Comparison of ENCODE assay signal across 9 mouse cellular contexts in genomic region chr6:101482635-101483465, GRCm38 (mm10).
A peak's percentile ranks its signal among the peaks of the same experiment; 100 is the strongest.
DNase-seq lines count a peak whose midpoint lies in the region; ATAC-seq and TF ChIP-seq lines count a peak whose summit lies in the region.
"Had no signal": no experiment of that assay in that cellular context is flagged by ENCODE, and none has a peak within 500 bp of the region (broad histone marks: within the 10 kb centered on the region; RNA-seq: fewer than 3 reads in every experiment).

No protein-coding gene starts in this region.

- no peak for ATAC-seq in kidney, embryonic 15.5 days (replicated peaks; ENCODE audit: low FRiP score)
- peak; percentile 68 for ATAC-seq in forebrain, embryonic 16.5 days
- ATAC-seq in lung, postnatal 0 days: no peak
- ATAC-seq in liver, embryonic 11.5 days (replicated peaks; ENCODE audit: low FRiP score): no peak

- TF ChIP-seq CTCF in lung, postnatal 0 days (IDR thresholded peaks at IDR 0.05): no peak

- DNase-seq in kidney, adult 11 months: no peak
- DNase-seq in adrenal gland, postnatal 14 days: peak; percentile 47
- peak; percentile 29 for DNase-seq in heart, postnatal 4 days
- peak; percentile 12 for DNase-seq in lung, postnatal 0 days (ENCODE audit: low spot score)
- DNase-seq in yolk sac, embryonic 10.5 days (ENCODE audit: low spot score): peak; percentile 39
- no peak for DNase-seq in liver, embryonic 11.5 days (ENCODE audit: low spot score)

- H3K9ac ChIP-seq in kidney, embryonic 15.5 days: no peak overlapping the region
- no peak overlapping the region for H3K9ac ChIP-seq in forebrain, embryonic 16.5 days (replicated peaks; ENCODE audit: low read depth, low read length)
- no peak overlapping the region for H3K9ac ChIP-seq in lung, postnatal 0 days (replicated peaks; ENCODE audit: low read depth)
- no peak overlapping the region for H3K9ac ChIP-seq in liver, embryonic 11.5 days (ENCODE audit: low read depth, low read length)
- H3K9ac ChIP-seq: neural tube, embryonic 12.5 days had no signal

- no peak overlapping the region for H3K4me2 ChIP-seq in kidney, embryonic 15.5 days
- H3K4me2 ChIP-seq in forebrain, embryonic 16.5 days (ENCODE audit: low read length): no peak overlapping the region
- H3K4me2 ChIP-seq in lung, postnatal 0 days (replicated peaks; ENCODE audit: low read depth, low read length): no peak overlapping the region
- no peak overlapping the region for H3K4me2 ChIP-seq in liver, embryonic 11.5 days
- H3K4me2 ChIP-seq: neural tube, embryonic 12.5 days had no signal

- no peaks in the 10 kb centered on the region for H3K9me3 ChIP-seq in kidney, embryonic 15.5 days (replicated peaks)
- no peaks in the 10 kb centered on the region for H3K9me3 ChIP-seq in forebrain, embryonic 16.5 days (ENCODE audit: control insufficient read depth, low read length)
- no peaks in the 10 kb centered on the region for H3K9me3 ChIP-seq in lung, postnatal 0 days (ENCODE audit: low read length)
- H3K9me3 ChIP-seq in liver, embryonic 11.5 days (ENCODE audit: control insufficient read depth, low read length): no peaks in the 10 kb centered on the region
- H3K9me3 ChIP-seq: neural tube, embryonic 12.5 days had no signal

- no peak overlapping the region for H3K4me3 ChIP-seq in kidney, embryonic 15.5 days (replicated peaks)
- no peak overlapping the region for H3K4me3 ChIP-seq in forebrain, embryonic 16.5 days (replicated peaks; ENCODE audit: low read length)
- no peak overlapping the region for H3K4me3 ChIP-seq in lung, postnatal 0 days (ENCODE audit: low read depth, low read length)
- no peak overlapping the region for H3K4me3 ChIP-seq in liver, embryonic 11.5 days (ENCODE audit: low read depth, low read length)
- H3K4me3 ChIP-seq: neural tube, embryonic 12.5 days had no signal

- no peak for TF ChIP-seq EP300 in lung, postnatal 0 days (IDR thresholded peaks at IDR 0.05)

- H3K27me3 ChIP-seq in kidney, embryonic 15.5 days: no peaks in the 10 kb centered on the region
- no peaks in the 10 kb centered on the region for H3K27me3 ChIP-seq in forebrain, embryonic 16.5 days (replicated peaks; ENCODE audit: control insufficient read depth, insufficient read depth, low read length)
- H3K27me3 ChIP-seq in lung, postnatal 0 days (replicated peaks; ENCODE audit: insufficient read depth, low read length): no peaks in the 10 kb centered on the region
- H3K27me3 ChIP-seq in liver, embryonic 11.5 days (replicated peaks; ENCODE audit: control insufficient read depth, insufficient read depth, low read length): no peaks in the 10 kb centered on the region
- H3K27me3 ChIP-seq: neural tube, embryonic 12.5 days had no signal

- H3K36me3 ChIP-seq in kidney, embryonic 15.5 days: no peaks in the 10 kb centered on the region
- H3K36me3 ChIP-seq in forebrain, embryonic 16.5 days (ENCODE audit: control insufficient read depth, insufficient read depth): no peaks in the 10 kb centered on the region
- H3K36me3 ChIP-seq in lung, postnatal 0 days (ENCODE audit: insufficient read depth, low read length): no peaks in the 10 kb centered on the region
- no peaks in the 10 kb centered on the region for H3K36me3 ChIP-seq in liver, embryonic 11.5 days (ENCODE audit: control insufficient read depth, insufficient read depth, low read length)
- H3K36me3 ChIP-seq: neural tube, embryonic 12.5 days had no signal

- 46% methylated on average over 9 of the region's 9 CpGs for WGBS in kidney, embryonic 15.5 days
- WGBS in forebrain, embryonic 16.5 days: 37% methylated on average over 9 of the region's 9 CpGs
- WGBS in lung, postnatal 0 days: 32% methylated on average over 9 of the region's 9 CpGs
- WGBS in liver, embryonic 11.5 days: 50% methylated on average over 9 of the region's 9 CpGs

- H3K27ac ChIP-seq in kidney, embryonic 15.5 days: peak overlapping the region; percentile 60
- H3K27ac ChIP-seq in forebrain, embryonic 16.5 days (ENCODE audit: low read length): no peak overlapping the region
- H3K27ac ChIP-seq in lung, postnatal 0 days (ENCODE audit: low read length): no peak overlapping the region
- no peak overlapping the region for H3K27ac ChIP-seq in liver, embryonic 11.5 days (ENCODE audit: low read depth, low read length)
- H3K27ac ChIP-seq: neural tube, embryonic 12.5 days had no signal

- H3K4me1 ChIP-seq in kidney, embryonic 15.5 days: peaks cover 15% of the 10 kb centered on the region
- 0 out of 2 replicates have a peak, but pooled peaks cover 5% of the 10 kb centered on the region for H3K4me1 ChIP-seq in forebrain, embryonic 16.5 days (replicated peaks; ENCODE audit: control insufficient read depth, insufficient read depth, low read length)
- no peaks in the 10 kb centered on the region for H3K4me1 ChIP-seq in lung, postnatal 0 days (ENCODE audit: insufficient read depth, low read depth, low read length)
- no peaks in the 10 kb centered on the region for H3K4me1 ChIP-seq in liver, embryonic 11.5 days (replicated peaks; ENCODE audit: control insufficient read depth, insufficient read depth, low read length)
- H3K4me1 ChIP-seq: neural tube, embryonic 12.5 days had no signal

Comparison
In these comparisons a context has a peak if more than half of its experiments do, and no peak if none do; other contexts are left out.
1. DNase-seq: peak in adrenal gland, postnatal 14 days (single experiment), heart, postnatal 4 days (single experiment), lung, postnatal 0 days (single experiment) and yolk sac, embryonic 10.5 days (single experiment); none in kidney, adult 11 months (single experiment) and liver, embryonic 11.5 days (single experiment).